Mouse (Mus musculus): Measurements from ENCODE around the gene Gadd45g. TPM values are rescaled to one million over a fixed set of nuclear protein-coding genes. Genes with fewer than 3 reads are reported as not detected.

The Gadd45g gene
- polyA plus RNA-seq, 1 experiment from 2014 or later = 132 TPM

- Histone ChIP-seq H3K9ac (ENCODE audit: low read length) (no peak overlapping the region), H3K27ac (ENCODE audit: low read depth, low read length) (no peak overlapping the region), H3K9me3 (replicated peaks; ENCODE audit: control insufficient read depth, low read length) (no peaks in the 10 kb centered on the region), H3K4me1 (ENCODE audit: control insufficient read depth, insufficient read depth, low read length) (peaks cover 6% of the 10 kb centered on the region), H3K36me3 (ENCODE audit: control insufficient read depth, insufficient read depth, low read length) (no peaks in the 10 kb centered on the region), H3K27me3 (replicated peaks; ENCODE audit: control insufficient read depth, insufficient read depth, low read length) (no peaks in the 10 kb centered on the region), H3K4me3 (ENCODE audit: low read depth, low read length) (no peak overlapping the region), H3K4me2 (ENCODE audit: low read length) (no peak overlapping the region)
- DNase-seq (ENCODE audit: low spot score) (no peak), ATAC-seq (no peak)
- 89% methylated on average over 4 of the region's 4 CpGs for WGBS
Observed at GRCm38 (mm10) chr13:51880019-51880418, 33.5 kb downstream of the Gadd45g start.

- no peak for DNase-seq (ENCODE audit: low spot score)
- no peak overlapping the region for H3K27ac ChIP-seq (ENCODE audit: low read depth, low read length)
Observed at GRCm38 (mm10) chr13:51881271-51882128, 35.0 kb downstream of the Gadd45g start.

GRCm38 (mm10) chr13:51882218-51882617 lies 35.7 kb downstream of the Gadd45g start:
- Histone ChIP-seq H3K36me3 (ENCODE audit: control insufficient read depth, insufficient read depth, low read length) (no peaks in the 10 kb centered on the region), H3K4me3 (ENCODE audit: low read depth, low read length) (no peak overlapping the region), H3K27ac (ENCODE audit: low read depth, low read length) (no peak overlapping the region), H3K9ac (ENCODE audit: low read length) (no peak overlapping the region), H3K9me3 (replicated peaks; ENCODE audit: control insufficient read depth, low read length) (no peaks in the 10 kb centered on the region), H3K27me3 (replicated peaks; ENCODE audit: control insufficient read depth, insufficient read depth, low read length) (no peaks in the 10 kb centered on the region), H3K4me1 (ENCODE audit: control insufficient read depth, insufficient read depth, low read length) (peaks cover 6% of the 10 kb centered on the region), H3K4me2 (ENCODE audit: low read length) (no peak overlapping the region)
- 93% methylated on average over 3 of the region's 3 CpGs for WGBS
- DNase-seq (ENCODE audit: low spot score) = no peak
- no peak for ATAC-seq

More at GRCm38 (mm10) chr13:51881271-51882128, 35.0 kb downstream of the Gadd45g start:
- Histone ChIP-seq H3K36me3 (ENCODE audit: control insufficient read depth, insufficient read depth, low read length) (no peaks in the 10 kb centered on the region), H3K4me2 (ENCODE audit: low read length) (no peak overlapping the region), H3K9me3 (replicated peaks; ENCODE audit: control insufficient read depth, low read length) (no peaks in the 10 kb centered on the region), H3K9ac (ENCODE audit: low read length) (no peak overlapping the region), H3K4me1 (ENCODE audit: control insufficient read depth, insufficient read depth, low read length) (peaks cover 6% of the 10 kb centered on the region), H3K27me3 (replicated peaks; ENCODE audit: control insufficient read depth, insufficient read depth, low read length) (no peaks in the 10 kb centered on the region), H3K4me3 (ENCODE audit: low read depth, low read length) (no peak overlapping the region)
- ATAC-seq = no peak
- 75% methylated on average over 11 of the region's 11 CpGs for WGBS

- Histone ChIP-seq H3K4me3 (ENCODE audit: low read depth, low read length) (no peak overlapping the region), H3K9ac (ENCODE audit: low read length) (no peak overlapping the region), H3K9me3 (replicated peaks; ENCODE audit: control insufficient read depth, low read length) (no peaks in the 10 kb centered on the region), H3K4me1 (ENCODE audit: control insufficient read depth, insufficient read depth, low read length) (peaks cover 6% of the 10 kb centered on the region), H3K36me3 (ENCODE audit: control insufficient read depth, insufficient read depth, low read length) (no peaks in the 10 kb centered on the region), H3K27me3 (replicated peaks; ENCODE audit: control insufficient read depth, insufficient read depth, low read length) (no peaks in the 10 kb centered on the region), H3K27ac (ENCODE audit: low read depth, low read length) (no peak overlapping the region), H3K4me2 (ENCODE audit: low read length) (no peak overlapping the region)
- ATAC-seq (no peak), DNase-seq (ENCODE audit: low spot score) (no peak)
- WGBS = 75% methylated on average over 5 of the region's 5 CpGs
Observed at GRCm38 (mm10) chr13:51884250-51884649, 37.8 kb downstream of the Gadd45g start.

GRCm38 (mm10) chr13:51885594-51885993 lies 39.1 kb downstream of the Gadd45g start:
- Histone ChIP-seq H3K36me3 (ENCODE audit: control insufficient read depth, insufficient read depth, low read length) (no peaks in the 10 kb centered on the region), H3K27ac (ENCODE audit: low read depth, low read length) (no peak overlapping the region), H3K4me2 (ENCODE audit: low read length) (no peak overlapping the region), H3K9ac (ENCODE audit: low read length) (no peak overlapping the region), H3K4me1 (ENCODE audit: control insufficient read depth, insufficient read depth, low read length) (peaks cover 6% of the 10 kb centered on the region), H3K27me3 (replicated peaks; ENCODE audit: control insufficient read depth, insufficient read depth, low read length) (no peaks in the 10 kb centered on the region), H3K9me3 (replicated peaks; ENCODE audit: control insufficient read depth, low read length) (no peaks in the 10 kb centered on the region), H3K4me3 (ENCODE audit: low read depth, low read length) (no peak overlapping the region)
- 89% methylated on average over 10 of the region's 10 CpGs for WGBS
- no peak for DNase-seq (ENCODE audit: low spot score)
- ATAC-seq = no peak

- H3K27me3 ChIP-seq (replicated peaks; ENCODE audit: control insufficient read depth, insufficient read depth, low read length) = no peaks in the 10 kb centered on the region
Observed at GRCm38 (mm10) chr13:51886085-51886484, 39.6 kb downstream of the Gadd45g start.

GRCm38 (mm10) chr13:51886723-51887122 lies 40.2 kb downstream of the Gadd45g start:
- Histone ChIP-seq H3K4me3 (ENCODE audit: low read depth, low read length) (no peak overlapping the region), H3K36me3 (ENCODE audit: control insufficient read depth, insufficient read depth, low read length) (no peaks in the 10 kb centered on the region), H3K4me2 (ENCODE audit: low read length) (no peak overlapping the region), H3K9me3 (replicated peaks; ENCODE audit: control insufficient read depth, low read length) (no peaks in the 10 kb centered on the region), H3K4me1 (ENCODE audit: control insufficient read depth, insufficient read depth, low read length) (peaks cover 6% of the 10 kb centered on the region), H3K9ac (ENCODE audit: low read length) (no peak overlapping the region), H3K27ac (ENCODE audit: low read depth, low read length) (no peak overlapping the region), H3K27me3 (replicated peaks; ENCODE audit: control insufficient read depth, insufficient read depth, low read length) (no peaks in the 10 kb centered on the region)
- 89% methylated on average over 10 of the region's 10 CpGs for WGBS
- DNase-seq (ENCODE audit: low spot score) (no peak), ATAC-seq (no peak)

More at GRCm38 (mm10) chr13:51886085-51886484, 39.6 kb downstream of the Gadd45g start:
- ATAC-seq = no peak
- no peak overlapping the region for H3K27ac ChIP-seq (ENCODE audit: low read depth, low read length)
- peaks cover 6% of the 10 kb centered on the region for H3K4me1 ChIP-seq (ENCODE audit: control insufficient read depth, insufficient read depth, low read length)
- H3K36me3 ChIP-seq (ENCODE audit: control insufficient read depth, insufficient read depth, low read length) = no peaks in the 10 kb centered on the region
- no peaks in the 10 kb centered on the region for H3K9me3 ChIP-seq (replicated peaks; ENCODE audit: control insufficient read depth, low read length)
- no peak overlapping the region for H3K9ac ChIP-seq (ENCODE audit: low read length)
- no peak overlapping the region for H3K4me3 ChIP-seq (ENCODE audit: low read depth, low read length)
- WGBS = 85% methylated on average over 6 of the region's 6 CpGs
- no peak for DNase-seq (ENCODE audit: low spot score)
- no peak overlapping the region for H3K4me2 ChIP-seq (ENCODE audit: low read length)

- DNase-seq (ENCODE audit: low spot score) (no peak), ATAC-seq (no peak)
Observed at GRCm38 (mm10) chr13:51888426-51888825, 41.9 kb downstream of the Gadd45g start.

GRCm38 (mm10) chr13:51891825-51892532 lies 45.5 kb downstream of the Gadd45g start:
- Histone ChIP-seq H3K4me3 (ENCODE audit: low read depth, low read length) (no peak overlapping the region), H3K4me1 (ENCODE audit: control insufficient read depth, insufficient read depth, low read length) (no peaks in the 10 kb centered on the region), H3K4me2 (ENCODE audit: low read length) (no peak overlapping the region), H3K9ac (ENCODE audit: low read length) (no peak overlapping the region), H3K27me3 (replicated peaks; ENCODE audit: control insufficient read depth, insufficient read depth, low read length) (no peaks in the 10 kb centered on the region), H3K36me3 (ENCODE audit: control insufficient read depth, insufficient read depth, low read length) (no peaks in the 10 kb centered on the region), H3K9me3 (replicated peaks; ENCODE audit: control insufficient read depth, low read length) (peaks cover 5% of the 10 kb centered on the region; the same call in 1 of the 2 replicates), H3K27ac (ENCODE audit: low read depth, low read length) (no peak overlapping the region)
- DNase-seq (ENCODE audit: low spot score) (no peak), ATAC-seq (no peak)
- 95% methylated on average over 6 of the region's 6 CpGs for WGBS

More at GRCm38 (mm10) chr13:51888426-51888825, 41.9 kb downstream of the Gadd45g start:
- no peaks in the 10 kb centered on the region for H3K27me3 ChIP-seq (replicated peaks; ENCODE audit: control insufficient read depth, insufficient read depth, low read length)
- no peak overlapping the region for H3K9ac ChIP-seq (ENCODE audit: low read length)
- no peaks in the 10 kb centered on the region for H3K9me3 ChIP-seq (replicated peaks; ENCODE audit: control insufficient read depth, low read length)
- H3K27ac ChIP-seq (ENCODE audit: low read depth, low read length) = no peak overlapping the region
- no peaks in the 10 kb centered on the region for H3K36me3 ChIP-seq (ENCODE audit: control insufficient read depth, insufficient read depth, low read length)
- peaks cover 6% of the 10 kb centered on the region for H3K4me1 ChIP-seq (ENCODE audit: control insufficient read depth, insufficient read depth, low read length)
- H3K4me2 ChIP-seq (ENCODE audit: low read length) = no peak overlapping the region
- 91% methylated on average over 2 of the region's 2 CpGs for WGBS
- no peak overlapping the region for H3K4me3 ChIP-seq (ENCODE audit: low read depth, low read length)
